Mouse (Mus musculus) cerebellum, adult 8-10 months (tissue): Measurements from ENCODE around the gene Tmem251.

ENCODE experiments used
- DNase-seq: peaks from one replicate; pipeline ENCODE4 v3.0.0; 2022

The Tmem251 gene

GRCm38 (mm10) chr12:102757055-102757688 is 13.6 kb downstream of the Tmem251 start:
- no peak for DNase-seq

- peak; percentile 96 for DNase-seq
Measured at GRCm38 (mm10) chr12:102757689-102758402, 14.3 kb downstream of the Tmem251 start, which contains the start of the genes Gm28051, Gon7 and Ubr7. TSS of gene Gm28051 (minus strand) at chr12:102757765. TSS of gene Gon7 (minus strand) at chr12:102757803. TSS of gene Ubr7 (plus strand) at chr12:102757967.

GRCm38 (mm10) chr12:102758403-102758756 is 14.8 kb downstream of the Tmem251 start, which contains the start of gene Gm20604:
TSS of gene Gm20604 (minus strand) at chr12:102758672.
- DNase-seq, result peak; percentile 21

DNA sequence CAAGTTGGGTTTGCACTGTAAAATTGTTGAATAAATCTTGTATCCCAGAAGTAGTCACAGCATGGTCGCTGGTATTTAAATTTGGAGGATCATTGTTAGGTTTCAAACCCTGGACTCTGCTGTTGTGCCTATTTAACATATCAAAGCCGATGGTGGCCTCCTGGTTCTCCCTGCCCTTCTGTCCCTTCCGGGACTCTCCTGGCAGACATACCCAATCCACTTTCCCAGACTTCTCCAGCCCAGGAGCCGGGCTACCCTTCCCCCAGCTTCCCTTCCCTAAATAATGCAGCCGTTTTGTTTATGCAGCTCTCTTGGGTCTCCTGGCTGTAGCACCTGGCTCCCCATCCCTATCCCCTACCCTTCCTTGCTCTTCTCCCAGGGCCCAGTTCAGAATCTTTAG is 15.4 kb downstream of the Tmem251 start:
- no peak for DNase-seq

- DNase-seq, result no peak
Measured at GRCm38 (mm10) chr12:102761668-102762067, 18.1 kb downstream of the Tmem251 start.

GRCm38 (mm10) chr12:102763696-102764095 is 20.1 kb downstream of the Tmem251 start:
- no peak for DNase-seq

DNA sequence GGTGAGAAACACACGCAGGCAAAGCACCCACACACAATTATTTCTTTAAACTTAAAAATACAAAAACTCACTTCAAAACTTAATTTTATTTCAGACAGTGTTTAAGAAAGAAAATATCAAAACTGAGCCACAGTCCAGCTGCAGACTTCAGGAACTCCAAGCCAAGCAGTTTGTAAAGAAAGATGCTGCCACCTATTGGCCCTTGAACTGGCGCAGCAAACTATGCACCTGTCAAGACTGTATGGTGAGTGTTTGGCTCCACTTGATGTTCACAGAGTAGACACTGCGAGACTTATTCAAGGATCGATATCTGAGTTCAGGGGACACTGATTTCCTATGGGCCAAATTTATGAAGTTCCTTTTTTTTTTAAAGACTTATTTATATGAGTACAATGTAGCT is 25.4 kb downstream of the Tmem251 start:
- no peak for DNase-seq

DNA sequence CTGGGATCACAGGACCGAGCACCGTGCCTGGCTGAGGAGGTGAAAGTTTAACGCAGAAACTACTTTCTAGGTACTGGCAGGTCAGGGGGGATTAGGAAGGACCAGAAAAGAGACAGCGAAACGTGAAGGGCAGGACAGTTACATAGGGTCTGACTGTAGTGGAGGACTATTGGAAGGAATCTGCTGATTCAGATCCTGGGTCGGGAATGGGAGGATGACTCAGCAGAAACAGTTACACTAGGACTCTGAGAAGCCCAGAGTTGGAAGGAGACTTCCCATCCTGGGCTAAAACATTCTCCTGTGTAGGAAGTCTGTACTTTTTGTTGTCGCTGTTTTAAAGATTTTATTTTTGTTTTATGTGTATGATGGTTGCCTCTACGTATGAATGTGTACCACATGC is 28.0 kb downstream of the Tmem251 start:
- no peak for DNase-seq

GRCm38 (mm10) chr12:102772676-102773075 is 29.1 kb downstream of the Tmem251 start:
- no peak for DNase-seq

- no peak for DNase-seq
Measured at GRCm38 (mm10) chr12:102776035-102776434, 32.5 kb downstream of the Tmem251 start.

GRCm38 (mm10) chr12:102778151-102778550 is 34.6 kb downstream of the Tmem251 start:
- DNase-seq, result peak; percentile 23

DNA sequence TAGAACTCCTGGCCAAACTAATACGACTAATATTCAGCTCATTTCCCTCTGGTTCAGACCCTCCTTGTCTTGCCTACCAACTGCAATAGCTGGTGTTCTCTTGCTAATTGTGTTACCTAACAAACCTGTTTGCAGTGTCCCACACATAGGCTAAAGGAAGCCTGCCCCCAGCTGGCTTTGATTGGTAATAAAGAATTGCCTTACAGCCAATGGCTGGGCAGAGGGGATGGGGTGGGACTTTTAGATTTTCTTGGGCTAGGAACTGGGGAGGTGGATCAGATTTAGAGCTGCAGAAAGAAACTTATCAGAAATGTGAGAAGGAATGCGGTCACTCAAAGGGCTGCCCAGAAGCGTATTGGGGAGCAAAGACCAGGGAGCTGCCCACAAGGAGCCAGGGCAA is 35.9 kb downstream of the Tmem251 start:
- no peak for DNase-seq

GRCm38 (mm10) chr12:102782841-102783240 is 39.3 kb downstream of the Tmem251 start:
- DNase-seq, result no peak

GRCm38 (mm10) chr12:102784899-102785592 is 41.5 kb downstream of the Tmem251 start:
- no peak for DNase-seq

DNA sequence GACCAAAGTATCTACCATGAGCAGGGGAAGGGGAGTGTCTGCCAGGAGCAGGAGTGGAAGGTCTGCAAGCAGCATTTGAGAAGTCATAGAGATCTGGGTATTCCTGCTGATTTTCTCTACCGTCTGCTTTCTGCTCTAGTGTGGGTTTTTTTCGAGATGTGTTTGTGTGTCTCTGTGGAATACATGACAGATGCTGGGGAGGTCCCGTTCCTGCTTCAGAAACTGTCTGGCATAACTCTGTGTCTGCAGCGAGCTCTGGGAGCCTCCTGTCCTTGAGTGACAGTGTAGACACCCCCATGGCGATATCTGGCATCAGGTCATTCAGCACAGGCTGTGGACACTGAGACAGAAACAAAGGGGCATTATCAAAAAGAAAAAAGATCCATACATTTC is 42.0 kb downstream of the Tmem251 start:
- DNase-seq, result no peak

DNA sequence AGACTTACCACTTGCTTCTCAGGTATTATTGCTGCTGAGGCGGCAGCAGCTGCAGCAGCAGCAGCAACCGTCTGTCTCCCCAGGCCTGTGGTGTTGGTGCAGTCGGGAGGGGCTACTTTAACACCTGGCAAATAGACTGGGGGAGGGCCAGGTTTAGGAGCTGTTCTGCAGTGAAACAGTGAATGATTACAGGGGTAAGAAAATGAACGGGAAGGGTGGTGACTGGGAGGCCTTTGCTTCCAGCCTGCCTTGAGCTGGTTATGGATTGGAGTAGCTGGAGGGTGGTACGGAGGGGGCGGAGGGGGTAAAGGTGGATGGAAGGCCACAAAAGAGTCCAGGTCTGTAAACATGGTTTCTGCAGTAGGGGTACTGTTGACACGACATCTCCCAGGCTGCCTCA is 44.4 kb downstream of the Tmem251 start:
- DNase-seq, result no peak
